Mouse (Mus musculus): ENCODE results near the gene Fras1. TPM values are rescaled to one million over a fixed set of nuclear protein-coding genes. Genes with fewer than 3 reads are reported as not detected.
A peak's percentile ranks its signal among the peaks of the same experiment; 100 is the strongest.

Fras1 gene
- total and polyA plus RNA-seq, 3 experiments: 2.1 to 5.8 (median 5.4) TPM

GRCm38 (mm10) chr5:96475488-96475887 lies 101.7 kb downstream of the Fras1 start:
- Histone ChIP-seq H3K79me2 (replicated peaks; ENCODE audit: control insufficient read depth, extremely low read depth, insufficient read depth, poor library complexity, severe bottlenecking) (no peaks in the 10 kb centered on the region), H3K4me1 (ENCODE audit: control insufficient read depth in 1 of 2, insufficient read depth in 2 of 2) (peaks cover 17 to 43% of the 10 kb centered on the region in 2 experiments), H3K27me3 (replicated peaks) (no peaks in the 10 kb centered on the region), H3K27ac (ENCODE audit: insufficient read depth, low read depth) (no peak overlapping the region), H3K4me3 (replicated peaks in 1 of 3; ENCODE audit: low read depth in 2 of 3, low read length in 2 of 3, poor library complexity in 1 of 3) (no peak overlapping the region), H3K4me2 (ENCODE audit: insufficient read depth, low read depth, poor library complexity, severe bottlenecking) (no peak overlapping the region), H3K9me3 (replicated peaks; ENCODE audit: low read length) (no peaks in the 10 kb centered on the region), H3K9ac (ENCODE audit: insufficient read depth, low read depth) (no peak overlapping the region), H3K36me3 (replicated peaks in 1 of 2; ENCODE audit: control insufficient read depth in 1 of 2, insufficient read depth in 1 of 2, low read length in 1 of 2) (peaks cover 0 to 2% of the 10 kb centered on the region in 2 experiments)
- no peak for DNase-seq (ENCODE audit: extremely low read depth)
- dilution Hi-C loops (cut with MboI; ENCODE audit: extremely low pct_ligation_motif_present, extremely low pct_unique_long_range_greater_than_20kb, low sequenced_read_pairs): no loop called here
- TF ChIP-seq IRF4 (IDR thresholded peaks at IDR 0.05; ENCODE audit: low read depth, low read length): no peak
- in situ Hi-C loops (cut with MboI; ENCODE audit: low pct_ligation_motif_present, low pct_unique_long_range_greater_than_20kb, low sequenced_read_pairs): no loop called here

- H3K27ac ChIP-seq (ENCODE audit: insufficient read depth, low read depth): peak overlapping the region; percentile 35
- in situ Hi-C loops (cut with MboI; ENCODE audit: low pct_ligation_motif_present, low pct_unique_long_range_greater_than_20kb, low sequenced_read_pairs) (no loop called here), dilution Hi-C loops (cut with MboI; ENCODE audit: extremely low pct_ligation_motif_present, extremely low pct_unique_long_range_greater_than_20kb, low sequenced_read_pairs) (no loop called here)
- peak overlapping the region; percentile 7 for H3K4me2 ChIP-seq (ENCODE audit: insufficient read depth, low read depth, poor library complexity, severe bottlenecking)
- peak; percentile 72 for TF ChIP-seq ETS1 (conservative IDR thresholded peaks at IDR 0.05; ENCODE audit: low read depth, low read length)
- peak; percentile 69 for TF ChIP-seq TCF12 (IDR thresholded peaks at IDR 0.05; ENCODE audit: low read depth, low read length)
- no peak for TF ChIP-seq CHD1 (IDR thresholded peaks at IDR 0.05; ENCODE audit: low read depth, low read length)
- peak; percentile 90 for TF ChIP-seq IRF4 (IDR thresholded peaks at IDR 0.05; ENCODE audit: low read depth, low read length)
- no peak for TF ChIP-seq RAD21 (IDR thresholded peaks at IDR 0.05; ENCODE audit: low read depth, low read length)
- TF ChIP-seq MYC (IDR thresholded peaks at IDR 0.05; ENCODE audit: low read depth, low read length): peak; percentile 94
- no peak for TF ChIP-seq UBTF (IDR thresholded peaks at IDR 0.05; ENCODE audit: low read depth, low read length)
- no peak for TF ChIP-seq MAZ (IDR thresholded peaks at IDR 0.05; ENCODE audit: low read depth, low read length)
- TF ChIP-seq BHLHE40 (IDR thresholded peaks at IDR 0.05; ENCODE audit: low read depth, low read length): peak; percentile 93
- TF ChIP-seq SIN3A (IDR thresholded peaks at IDR 0.05; ENCODE audit: low read length): no peak; the same call in 1 of the 2 replicates
- peak; percentile 75 for TF ChIP-seq MAX (IDR thresholded peaks at IDR 0.05; ENCODE audit: low read length)
- no peak for TF ChIP-seq USF2 (conservative IDR thresholded peaks at IDR 0.05; ENCODE audit: low read depth, low read length)
- TF ChIP-seq ZC3H11A (IDR thresholded peaks at IDR 0.05; ENCODE audit: low read depth, low read length): no peak
- TF ChIP-seq TBP (conservative IDR thresholded peaks at IDR 0.05; ENCODE audit: low read depth, low read length): no peak
- no peak for TF ChIP-seq RCOR1 (conservative IDR thresholded peaks at IDR 0.05; ENCODE audit: low read depth, low read length)
- peak; percentile 85 for TF ChIP-seq EP300 (IDR thresholded peaks at IDR 0.05; ENCODE audit: low read length)
- TF ChIP-seq MAFK (IDR thresholded peaks at IDR 0.05; ENCODE audit: insufficient replicate concordance, low read length): no peak
- TF ChIP-seq CTCF (conservative IDR thresholded peaks at IDR 0.05 in 1 of 2, IDR thresholded peaks at IDR 0.05 in 1 of 2; ENCODE audit: low read depth in 2 of 2, low read length in 2 of 2): no peak
- TF ChIP-seq MEF2A (IDR thresholded peaks at IDR 0.05; ENCODE audit: borderline replicate concordance, low read depth, low read length): 0 out of 2 replicates have a peak, but pooled peaks have one; percentile 67
- H3K36me3 ChIP-seq (replicated peaks in 1 of 2; ENCODE audit: control insufficient read depth in 1 of 2, insufficient read depth in 1 of 2, low read length in 1 of 2): peaks cover 0 to 5% of the 10 kb centered on the region in 2 experiments
- no peak overlapping the region for H3K4me3 ChIP-seq (replicated peaks in 1 of 3; ENCODE audit: low read depth in 2 of 3, low read length in 2 of 3, poor library complexity in 1 of 3)
- DNase-seq (ENCODE audit: extremely low read depth): peak; percentile 56
- no peaks in the 10 kb centered on the region for H3K27me3 ChIP-seq (replicated peaks)
- H3K9me3 ChIP-seq (replicated peaks; ENCODE audit: low read length): no peaks in the 10 kb centered on the region
- H3K79me2 ChIP-seq (replicated peaks; ENCODE audit: control insufficient read depth, extremely low read depth, insufficient read depth, poor library complexity, severe bottlenecking): no peaks in the 10 kb centered on the region
- H3K9ac ChIP-seq (ENCODE audit: insufficient read depth, low read depth): peak overlapping the region; percentile 45; the same call in 1 of the 2 replicates
- peaks cover 22 to 71% of the 10 kb centered on the region in 2 experiments for H3K4me1 ChIP-seq (ENCODE audit: control insufficient read depth in 1 of 2, insufficient read depth in 2 of 2)
Observed at GRCm38 (mm10) chr5:96479003-96479402, 105.2 kb downstream of the Fras1 start.
